Mouse (Mus musculus) heart, postnatal 0 days (tissue): Measurements from ENCODE around the gene Unc13a.

ENCODE experiments used
- CTCF ChIP-seq: IDR thresholded peaks from 2 replicates; pipeline ENCODE4 v1.5.1; 2016; ENCODE audit warnings: antibody characterized with exemption, control low read depth, low read depth
- EP300 ChIP-seq: IDR thresholded peaks from 2 replicates; pipeline ENCODE4 v1.6.1; 2016; ENCODE audit warnings: antibody characterized with exemption, low read depth

DNA sequence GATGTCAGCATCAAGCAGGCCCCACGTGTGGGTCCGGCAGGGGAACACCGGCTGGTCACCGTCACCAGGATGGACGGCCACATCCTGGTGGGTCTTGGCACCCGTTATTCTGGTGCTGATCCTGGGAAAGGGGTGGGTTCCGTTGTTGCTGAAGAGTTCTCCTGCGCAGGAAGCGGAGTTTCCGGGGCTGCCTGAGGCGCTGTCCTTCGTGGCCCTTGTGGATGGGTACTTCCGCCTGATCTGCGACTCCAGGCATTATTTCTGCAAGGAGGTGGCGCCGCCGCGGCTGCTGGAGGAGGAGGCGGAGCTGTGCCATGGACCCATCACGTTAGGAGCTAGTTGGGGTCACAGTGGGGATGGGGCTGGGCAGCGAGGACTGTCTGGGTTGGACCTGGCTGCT, 8.9 kb upstream of the Unc13a start:
- TF ChIP-seq CTCF (no peak), EP300 (no peak)
